18 mouse cellular contexts compared by ENCODE assay signal in the genomic region with DNA sequence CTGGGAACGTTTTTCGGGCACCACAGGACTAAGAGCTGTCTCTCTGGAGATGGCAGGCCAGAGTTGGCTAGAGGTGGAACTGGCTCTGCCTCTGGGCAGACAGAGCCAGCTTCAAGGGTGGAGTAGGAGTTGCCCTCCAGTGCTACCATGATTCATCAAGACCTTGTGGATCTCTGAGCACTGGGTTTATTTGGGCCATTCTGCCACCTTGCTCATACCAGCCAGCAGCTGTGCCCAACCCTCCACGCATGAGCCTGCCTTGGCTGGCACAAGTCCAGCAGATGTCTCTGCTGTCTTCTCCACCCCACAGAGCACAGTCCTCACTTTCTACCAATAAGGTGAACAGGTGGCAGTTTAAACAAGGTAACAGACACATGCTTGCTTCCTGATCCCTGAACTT. TPM values are rescaled to one million over a fixed set of nuclear protein-coding genes. Genes with fewer than 3 reads are reported as not detected.
DNase-seq lines count a peak whose midpoint lies in the region; ATAC-seq and TF ChIP-seq lines count a peak whose summit lies in the region.
"Had no signal": no experiment of that assay in that cellular context is flagged by ENCODE, and none has a peak within 500 bp of the region (broad histone marks: within the 10 kb centered on the region; RNA-seq: fewer than 3 reads in every experiment).

No protein-coding gene starts in this region.

- H3K9me3 ChIP-seq in heart, embryonic 15.5 days (replicated peaks): no peaks in the 10 kb centered on the region
- H3K9me3 ChIP-seq in liver, embryonic 13.5 days (replicated peaks): no peaks in the 10 kb centered on the region
- H3K9me3 ChIP-seq in stomach, postnatal 0 days (ENCODE audit: control insufficient read depth, low read length): no peaks in the 10 kb centered on the region
- H3K9me3 ChIP-seq in hindbrain, embryonic 11.5 days (ENCODE audit: control insufficient read depth, low read length): no peaks in the 10 kb centered on the region
- H3K9me3 ChIP-seq: embryonic facial prominence, embryonic 15.5 days; forebrain, embryonic 13.5 days; neural tube, embryonic 12.5 days; stomach, embryonic 15.5 days had no signal

- DNase-seq in heart, postnatal 4 days: no peak
- DNase-seq in adrenal gland, postnatal 14 days: peak; percentile 79
- DNase-seq in liver, embryonic 13.5 days: no peak
- no peak for DNase-seq in stomach, postnatal 0 days (ENCODE audit: low spot score)
- no peak for DNase-seq in hindbrain, embryonic 11.5 days (ENCODE audit: low spot score)
- no peak for DNase-seq in urinary bladder, postnatal 14 days (ENCODE audit: low spot score)
- DNase-seq: cerebellum, adult 9-10 months; left cerebral cortex, postnatal 4 days; lung, embryonic 14.5 days had no signal

- no peak overlapping the region for H3K27ac ChIP-seq in heart, embryonic 15.5 days
- H3K27ac ChIP-seq in liver, embryonic 13.5 days: peak overlapping the region; percentile 71
- H3K27ac ChIP-seq in stomach, postnatal 0 days (replicated peaks): no peak overlapping the region
- no peak overlapping the region for H3K27ac ChIP-seq in hindbrain, embryonic 11.5 days (ENCODE audit: low read depth, low read length)
- H3K27ac ChIP-seq: embryonic facial prominence, embryonic 15.5 days; forebrain, embryonic 13.5 days; hindbrain, embryonic 14.5 days; macrophage; neural tube, embryonic 12.5 days; stomach, embryonic 15.5 days had no signal

- TF ChIP-seq EP300 in stomach, postnatal 0 days (optimal IDR thresholded peaks at IDR 0.05): no peak

- no peaks in the 10 kb centered on the region for H3K36me3 ChIP-seq in heart, embryonic 15.5 days
- H3K36me3 ChIP-seq in liver, embryonic 13.5 days: peaks cover 56% of the 10 kb centered on the region
- no peaks in the 10 kb centered on the region for H3K36me3 ChIP-seq in stomach, postnatal 0 days (ENCODE audit: control insufficient read depth, insufficient read depth, low read length)
- no peaks in the 10 kb centered on the region for H3K36me3 ChIP-seq in hindbrain, embryonic 11.5 days (ENCODE audit: control insufficient read depth, insufficient read depth, low read length)
- H3K36me3 ChIP-seq: embryonic facial prominence, embryonic 15.5 days; stomach, embryonic 15.5 days had no signal

- H3K9ac ChIP-seq in heart, embryonic 15.5 days: 0 out of 2 replicates have a peak overlapping the region, but pooled peaks have one; percentile 7
- H3K9ac ChIP-seq in liver, embryonic 13.5 days: no peak overlapping the region
- no peak overlapping the region for H3K9ac ChIP-seq in stomach, postnatal 0 days (ENCODE audit: low read length)
- no peak overlapping the region for H3K9ac ChIP-seq in hindbrain, embryonic 11.5 days (ENCODE audit: low read depth, low read length)
- H3K9ac ChIP-seq: embryonic facial prominence, embryonic 15.5 days; forebrain, embryonic 13.5 days; hindbrain, embryonic 14.5 days; lung, embryonic 14.5 days; neural tube, embryonic 12.5 days; stomach, embryonic 15.5 days had no signal

- no peak overlapping the region for H3K4me2 ChIP-seq in heart, embryonic 15.5 days
- no peak overlapping the region for H3K4me2 ChIP-seq in liver, embryonic 13.5 days
- H3K4me2 ChIP-seq in stomach, postnatal 0 days (replicated peaks; ENCODE audit: low read depth): no peak overlapping the region
- no peak overlapping the region for H3K4me2 ChIP-seq in hindbrain, embryonic 11.5 days (replicated peaks; ENCODE audit: low read depth, low read length)
- H3K4me2 ChIP-seq: embryonic facial prominence, embryonic 15.5 days; forebrain, embryonic 13.5 days; hindbrain, embryonic 14.5 days; lung, embryonic 14.5 days; neural tube, embryonic 12.5 days; stomach, embryonic 15.5 days had no signal

- no peak for TF ChIP-seq CTCF in stomach, postnatal 0 days (IDR thresholded peaks at IDR 0.05; ENCODE audit: low read depth)

- no peak for ATAC-seq in heart, embryonic 15.5 days (replicated peaks; ENCODE audit: insufficient number of reproducible peaks, insufficient read depth, low FRiP score, low read depth)
- peak; percentile 51 for ATAC-seq in liver, embryonic 13.5 days (ENCODE audit: low read depth)
- peak; percentile 34; the same call in 1 of the 2 replicates for ATAC-seq in stomach, postnatal 0 days (ENCODE audit: low FRiP score, low TSS enrichment)
- ATAC-seq in hindbrain, embryonic 11.5 days (ENCODE audit: low FRiP score): no peak
- ATAC-seq: forebrain, embryonic 13.5 days; intestine, embryonic 16.5 days; midbrain, embryonic 16.5 days had no signal

- 64% methylated on average over 3 of the region's 3 CpGs for WGBS in heart, embryonic 15.5 days
- 65% methylated on average over 3 of the region's 3 CpGs for WGBS in liver, embryonic 13.5 days (ENCODE audit: insufficient replicate concordance)
- 52% methylated on average over 3 of the region's 3 CpGs for WGBS in stomach, postnatal 0 days
- WGBS in hindbrain, embryonic 11.5 days: 86% methylated on average over 3 of the region's 3 CpGs

- no peaks in the 10 kb centered on the region for H3K27me3 ChIP-seq in heart, embryonic 15.5 days
- no peaks in the 10 kb centered on the region for H3K27me3 ChIP-seq in liver, embryonic 13.5 days
- no peaks in the 10 kb centered on the region for H3K27me3 ChIP-seq in stomach, postnatal 0 days (ENCODE audit: control insufficient read depth, insufficient read depth, low read length)
- H3K27me3 ChIP-seq in hindbrain, embryonic 11.5 days (ENCODE audit: control insufficient read depth, insufficient read depth, low read length): no peaks in the 10 kb centered on the region
- H3K27me3 ChIP-seq: embryonic facial prominence, embryonic 15.5 days; forebrain, embryonic 13.5 days; neural tube, embryonic 12.5 days; stomach, embryonic 15.5 days had no signal

- peaks cover 15% of the 10 kb centered on the region for H3K4me1 ChIP-seq in heart, embryonic 15.5 days (replicated peaks)
- peaks cover 35% of the 10 kb centered on the region for H3K4me1 ChIP-seq in liver, embryonic 13.5 days (replicated peaks)
- no peaks in the 10 kb centered on the region for H3K4me1 ChIP-seq in stomach, postnatal 0 days (replicated peaks; ENCODE audit: control insufficient read depth, insufficient read depth)
- no peaks in the 10 kb centered on the region for H3K4me1 ChIP-seq in hindbrain, embryonic 11.5 days (replicated peaks; ENCODE audit: control insufficient read depth, insufficient read depth, low read length)
- H3K4me1 ChIP-seq: embryonic facial prominence, embryonic 15.5 days; forebrain, embryonic 13.5 days; neural tube, embryonic 12.5 days; stomach, embryonic 15.5 days had no signal

- no peak overlapping the region for H3K4me3 ChIP-seq in heart, embryonic 15.5 days
- no peak overlapping the region for H3K4me3 ChIP-seq in liver, embryonic 13.5 days (replicated peaks)
- H3K4me3 ChIP-seq in stomach, postnatal 0 days (ENCODE audit: low read depth, low read length): no peak overlapping the region
- H3K4me3 ChIP-seq in hindbrain, embryonic 11.5 days (ENCODE audit: low read depth, low read length): no peak overlapping the region
- H3K4me3 ChIP-seq: embryonic facial prominence, embryonic 15.5 days; forebrain, embryonic 13.5 days; neural tube, embryonic 12.5 days; stomach, embryonic 15.5 days had no signal

RNA-seq across cellular contexts. Expression of a gene that starts 18.8 kb away (rescaled TPM):
- polyA plus RNA-seq in heart, embryonic 15.5 days (2015; fragmentation: Nextera tagmentation; extraction: Ambion mirVana): 0.92 and 1.1 TPM in 2 replicates
- under 1 TPM; 0.41 to 0.61 TPM for total RNA-seq in heart, postnatal 4 days (2021)
- total RNA-seq in adrenal gland, postnatal 14 days (2021): 0.30 and 1.0 TPM in 2 replicates
- polyA plus RNA-seq in liver, embryonic 13.5 days (2015; fragmentation: Nextera tagmentation; extraction: Ambion mirVana): 0.45 and 0.61 TPM in 2 replicates
- 0.38 and 0.65 TPM in 2 replicates for polyA plus RNA-seq in stomach, postnatal 0 days (2015; fragmentation: Nextera tagmentation; extraction: Ambion mirVana)
- 0.49 and 0.71 TPM in 2 replicates for polyA plus RNA-seq in hindbrain, embryonic 11.5 days (2014; fragmentation: Nextera tagmentation; extraction: Ambion mirVana)
- polyA plus RNA-seq: macrophage had no signal

RNA-seq across cellular contexts. Expression of a gene that starts 24.3 kb away (rescaled TPM):
- polyA plus RNA-seq in heart, embryonic 15.5 days (2015; fragmentation: Nextera tagmentation; extraction: Ambion mirVana): 28.3 and 37.6 TPM in 2 replicates
- total RNA-seq in heart, postnatal 4 days (2021): 10 to 100 TPM; 22.8 to 23.5 TPM
- total RNA-seq in adrenal gland, postnatal 14 days (2021): 29.1 and 37.2 TPM in 2 replicates
- polyA plus RNA-seq in liver, embryonic 13.5 days (2015; fragmentation: Nextera tagmentation; extraction: Ambion mirVana): 17.2 and 17.5 TPM in 2 replicates
- 22.9 and 24.4 TPM in 2 replicates for polyA plus RNA-seq in stomach, postnatal 0 days (2015; fragmentation: Nextera tagmentation; extraction: Ambion mirVana)
- polyA plus RNA-seq in hindbrain, embryonic 11.5 days (2014; fragmentation: Nextera tagmentation; extraction: Ambion mirVana): 30.3 and 35.4 TPM in 2 replicates

RNA-seq across cellular contexts. Expression of a gene that starts 31.6 kb away (rescaled TPM):
- 19.8 and 25.7 TPM in 2 replicates for polyA plus RNA-seq in heart, embryonic 15.5 days (2015; fragmentation: Nextera tagmentation; extraction: Ambion mirVana)
- 10 to 100 TPM; 22.4 to 22.5 TPM for total RNA-seq in heart, postnatal 4 days (2021)
- 4.5 and 4.8 TPM in 2 replicates for total RNA-seq in adrenal gland, postnatal 14 days (2021)
- polyA plus RNA-seq in liver, embryonic 13.5 days (2015; fragmentation: Nextera tagmentation; extraction: Ambion mirVana): 1.00 and 1.0 TPM in 2 replicates
- 32.4 and 37.9 TPM in 2 replicates for polyA plus RNA-seq in stomach, postnatal 0 days (2015; fragmentation: Nextera tagmentation; extraction: Ambion mirVana)
- 4.4 and 4.6 TPM in 2 replicates for polyA plus RNA-seq in hindbrain, embryonic 11.5 days (2014; fragmentation: Nextera tagmentation; extraction: Ambion mirVana)
- polyA plus RNA-seq: macrophage had no signal

RNA-seq across cellular contexts. Expression of a gene that starts 41.9 kb away (rescaled TPM):
- polyA plus RNA-seq in heart, embryonic 15.5 days (2015; fragmentation: Nextera tagmentation; extraction: Ambion mirVana): 4.8 and 6.3 TPM in 2 replicates
- 1 to 10 TPM; 8.1 to 9.3 TPM for total RNA-seq in heart, postnatal 4 days (2021)
- total RNA-seq in adrenal gland, postnatal 14 days (2021): 5.9 and 6.0 TPM in 2 replicates
- 10.1 and 10.7 TPM in 2 replicates for polyA plus RNA-seq in liver, embryonic 13.5 days (2015; fragmentation: Nextera tagmentation; extraction: Ambion mirVana)
- polyA plus RNA-seq in stomach, postnatal 0 days (2015; fragmentation: Nextera tagmentation; extraction: Ambion mirVana): 3.2 and 3.3 TPM in 2 replicates
- 6.4 and 6.7 TPM in 2 replicates for polyA plus RNA-seq in hindbrain, embryonic 11.5 days (2014; fragmentation: Nextera tagmentation; extraction: Ambion mirVana)

Comparison
In these comparisons a context has a peak if more than half of its experiments do, and no peak if none do; other contexts are left out.
1. ATAC-seq: peak in liver, embryonic 13.5 days (single experiment) and stomach, postnatal 0 days (single experiment); none in heart, embryonic 15.5 days (single experiment) and hindbrain, embryonic 11.5 days (single experiment).